Mouse (Mus musculus): Measurements from ENCODE around the gene C3. TPM values are rescaled to one million over a fixed set of nuclear protein-coding genes. Genes with fewer than 3 reads are reported as not detected.

The C3 gene
- polyA plus RNA-seq, 1 experiment, result 2.0 TPM

GRCm38 (mm10) chr17:57262901-57263550, 35.1 kb upstream of the C3 start:
- no peak for DNase-seq (ENCODE audit: low read depth)
- TF ChIP-seq POLR2A (IDR thresholded peaks at IDR 0.05; ENCODE audit: borderline replicate concordance, extremely low read depth, insufficient read depth, insufficient read length, poor library complexity, severe bottlenecking) (no peak), CTCF (IDR thresholded peaks at IDR 0.05; ENCODE audit: borderline replicate concordance, extremely low read depth, insufficient read depth, insufficient read length) (no peak)

GRCm38 (mm10) chr17:57261796-57262195, 33.9 kb upstream of the C3 start:
- DNase-seq (ENCODE audit: low read depth), result no peak
- TF ChIP-seq POLR2A (IDR thresholded peaks at IDR 0.05; ENCODE audit: borderline replicate concordance, extremely low read depth, insufficient read depth, insufficient read length, poor library complexity, severe bottlenecking) (no peak), CTCF (IDR thresholded peaks at IDR 0.05; ENCODE audit: borderline replicate concordance, extremely low read depth, insufficient read depth, insufficient read length) (no peak)

- TF ChIP-seq POLR2A (IDR thresholded peaks at IDR 0.05; ENCODE audit: borderline replicate concordance, extremely low read depth, insufficient read depth, insufficient read length, poor library complexity, severe bottlenecking) (no peak), CTCF (IDR thresholded peaks at IDR 0.05; ENCODE audit: borderline replicate concordance, extremely low read depth, insufficient read depth, insufficient read length) (no peak)
- no peak for DNase-seq (ENCODE audit: low read depth)
Measured at GRCm38 (mm10) chr17:57261286-57261685, 33.4 kb upstream of the C3 start.

- no peak for DNase-seq (ENCODE audit: low read depth)
- no peak for TF ChIP-seq CTCF (IDR thresholded peaks at IDR 0.05; ENCODE audit: borderline replicate concordance, extremely low read depth, insufficient read depth, insufficient read length)
- no peak for TF ChIP-seq POLR2A (IDR thresholded peaks at IDR 0.05; ENCODE audit: borderline replicate concordance, extremely low read depth, insufficient read depth, insufficient read length, poor library complexity, severe bottlenecking)
Measured at GRCm38 (mm10) chr17:57260351-57260750, 32.4 kb upstream of the C3 start.

- DNase-seq (ENCODE audit: low read depth), result no peak
- no peak for TF ChIP-seq CTCF (IDR thresholded peaks at IDR 0.05; ENCODE audit: borderline replicate concordance, extremely low read depth, insufficient read depth, insufficient read length)
- no peak for TF ChIP-seq POLR2A (IDR thresholded peaks at IDR 0.05; ENCODE audit: borderline replicate concordance, extremely low read depth, insufficient read depth, insufficient read length, poor library complexity, severe bottlenecking)
Measured at GRCm38 (mm10) chr17:57259742-57260141, 31.8 kb upstream of the C3 start.

- TF ChIP-seq CTCF (IDR thresholded peaks at IDR 0.05; ENCODE audit: borderline replicate concordance, extremely low read depth, insufficient read depth, insufficient read length), result no peak
- no peak for DNase-seq (ENCODE audit: low read depth)
Measured at GRCm38 (mm10) chr17:57258191-57258590, 30.3 kb upstream of the C3 start.

- DNase-seq (ENCODE audit: low read depth), result no peak
- no peak for TF ChIP-seq CTCF (IDR thresholded peaks at IDR 0.05; ENCODE audit: borderline replicate concordance, extremely low read depth, insufficient read depth, insufficient read length)
- TF ChIP-seq POLR2A (IDR thresholded peaks at IDR 0.05; ENCODE audit: borderline replicate concordance, extremely low read depth, insufficient read depth, insufficient read length, poor library complexity, severe bottlenecking), result no peak
Measured at GRCm38 (mm10) chr17:57256921-57257485, 29.1 kb upstream of the C3 start.

- no peak for DNase-seq (ENCODE audit: low read depth)
Measured at GRCm38 (mm10) chr17:57255354-57255753, 27.4 kb upstream of the C3 start.

GRCm38 (mm10) chr17:57253306-57253705, 25.4 kb upstream of the C3 start:
- no peak for DNase-seq (ENCODE audit: low read depth)
- TF ChIP-seq POLR2A (IDR thresholded peaks at IDR 0.05; ENCODE audit: borderline replicate concordance, extremely low read depth, insufficient read depth, insufficient read length, poor library complexity, severe bottlenecking), result no peak
- no peak for TF ChIP-seq CTCF (IDR thresholded peaks at IDR 0.05; ENCODE audit: borderline replicate concordance, extremely low read depth, insufficient read depth, insufficient read length)

More at GRCm38 (mm10) chr17:57255354-57255753, 27.4 kb upstream of the C3 start:
- no peak for TF ChIP-seq CTCF (IDR thresholded peaks at IDR 0.05; ENCODE audit: borderline replicate concordance, extremely low read depth, insufficient read depth, insufficient read length)
- TF ChIP-seq POLR2A (IDR thresholded peaks at IDR 0.05; ENCODE audit: borderline replicate concordance, extremely low read depth, insufficient read depth, insufficient read length, poor library complexity, severe bottlenecking), result no peak

GRCm38 (mm10) chr17:57251431-57251830, 23.5 kb upstream of the C3 start:
- DNase-seq (ENCODE audit: low read depth), result no peak
- TF ChIP-seq CTCF (IDR thresholded peaks at IDR 0.05; ENCODE audit: borderline replicate concordance, extremely low read depth, insufficient read depth, insufficient read length) (no peak), POLR2A (IDR thresholded peaks at IDR 0.05; ENCODE audit: borderline replicate concordance, extremely low read depth, insufficient read depth, insufficient read length, poor library complexity, severe bottlenecking) (no peak)

GRCm38 (mm10) chr17:57250461-57251160, 22.7 kb upstream of the C3 start:
- DNase-seq (ENCODE audit: low read depth), result peak; percentile 25
- TF ChIP-seq CTCF (IDR thresholded peaks at IDR 0.05; ENCODE audit: borderline replicate concordance, extremely low read depth, insufficient read depth, insufficient read length) (no peak), POLR2A (IDR thresholded peaks at IDR 0.05; ENCODE audit: borderline replicate concordance, extremely low read depth, insufficient read depth, insufficient read length, poor library complexity, severe bottlenecking) (no peak)

Data from brain, embryonic 14.5 days (tissue).